Mouse (Mus musculus) CH12.LX (cell line): Measurements from ENCODE around the gene Celsr2. TPM values are rescaled to one million over a fixed set of nuclear protein-coding genes. Genes with fewer than 3 reads are reported as not detected.

Experiments
- DNase-seq: peaks from one replicate; pipeline ENCODE4 v3.0.0-alpha.2; 2013; ENCODE audit errors: extremely low read depth
- H3K27ac ChIP-seq: 2 replicates; pipeline ENCODE4 v1.5.1; 2012; ENCODE audit warnings: low read depth, mild to moderate bottlenecking, control low read depth, moderate library complexity; ENCODE audit not compliant: insufficient read depth
- H3K27me3 ChIP-seq: replicated peaks from 2 replicates; pipeline ENCODE3; 2012; ENCODE audit warnings: inconsistent platforms
- H3K36me3 ChIP-seq, 2 experiments: replicated peaks in 1 of 2; 2 replicates each; pipeline versions ENCODE3 to v1.6.1; 2012; ENCODE audit warnings: inconsistent platforms in 1 of 2, low read length in 1 of 2, mild to moderate bottlenecking in 1 of 2, mixed read lengths in 1 of 2, moderate library complexity in 1 of 2; ENCODE audit not compliant: control insufficient read depth in 1 of 2, insufficient read depth in 1 of 2
- H3K4me1 ChIP-seq, 2 experiments: 2 replicates each; pipeline ENCODE4 v1.6.1; 2012; ENCODE audit warnings: inconsistent platforms in 1 of 2, moderate library complexity in 1 of 2; ENCODE audit not compliant: insufficient read depth in 2 of 2, control insufficient read depth in 1 of 2
- H3K4me2 ChIP-seq: 2 replicates; pipeline ENCODE4 v1.6.1; 2012; ENCODE audit warnings: low read depth, mild to moderate bottlenecking, control low read depth; ENCODE audit not compliant: poor library complexity, insufficient read depth, severe bottlenecking
- H3K4me3 ChIP-seq, 3 experiments: fragments of 150-350 bp in 1 of 3; sonication (generic) in 1 of 3; replicated peaks in 1 of 3; 2 replicates each; pipeline versions ENCODE3 to v1.5.1; 2011 to 2012; ENCODE audit warnings: low read depth in 2 of 3, low read length in 2 of 3, mild to moderate bottlenecking in 2 of 3, moderate library complexity in 2 of 3, control low read depth in 1 of 3, improper control_type of control experiment in 1 of 3, inconsistent platforms in 1 of 3, mixed read lengths in 1 of 3; ENCODE audit not compliant: poor library complexity in 1 of 3
- H3K79me2 ChIP-seq: replicated peaks from 2 replicates; pipeline ENCODE4 v1.6.1; 2012; ENCODE audit warnings: mild to moderate bottlenecking, moderate library complexity; ENCODE audit not compliant: control insufficient read depth, poor library complexity, insufficient read depth, severe bottlenecking; ENCODE audit errors: extremely low read depth
- H3K9ac ChIP-seq: 2 replicates; pipeline ENCODE4 v1.6.1; 2012; ENCODE audit warnings: low read depth, mild to moderate bottlenecking, control low read depth, moderate library complexity; ENCODE audit not compliant: insufficient read depth
- H3K9me3 ChIP-seq: replicated peaks from 2 replicates; pipeline ENCODE3; 2012; ENCODE audit warnings: low read length, inconsistent platforms, mixed read lengths
- BHLHE40 ChIP-seq: IDR thresholded peaks from 2 replicates; pipeline ENCODE4 v1.6.1; 2011; ENCODE audit warnings: mild to moderate bottlenecking, low read depth, low read length, improper control_type of control experiment
- CHD1 ChIP-seq: IDR thresholded peaks from 2 replicates; pipeline ENCODE4 v1.6.1; 2012; ENCODE audit warnings: low read depth, low read length, improper control_type of control experiment, inconsistent platforms
- CHD2 ChIP-seq: IDR thresholded peaks from 2 replicates; pipeline ENCODE4 v1.6.1; 2011; ENCODE audit warnings: low read length, improper control_type of control experiment
- E2F4 ChIP-seq: IDR thresholded peaks from 2 replicates; pipeline ENCODE4 v1.6.1; 2011; ENCODE audit warnings: low read depth, low read length, improper control_type of control experiment; ENCODE audit not compliant: insufficient replicate concordance
- GABPA ChIP-seq: IDR thresholded peaks from 2 replicates; pipeline ENCODE4 v1.6.1; 2012; ENCODE audit warnings: low read depth, low read length, improper control_type of control experiment, inconsistent platforms; ENCODE audit not compliant: insufficient replicate concordance
- IRF4 ChIP-seq: IDR thresholded peaks from 2 replicates; pipeline ENCODE4 v1.6.1; 2014; ENCODE audit warnings: low read depth, mild to moderate bottlenecking, inconsistent platforms, low read length, improper control_type of control experiment
- KAT2A ChIP-seq: IDR thresholded peaks from 2 replicates; pipeline ENCODE4 v1.6.1; 2012; ENCODE audit warnings: low read length, improper control_type of control experiment, inconsistent platforms; ENCODE audit not compliant: insufficient replicate concordance
- MAFK ChIP-seq: IDR thresholded peaks from 2 replicates; pipeline ENCODE4 v1.6.1; 2011; ENCODE audit warnings: low read length, improper control_type of control experiment; ENCODE audit not compliant: insufficient replicate concordance
- MAX ChIP-seq: IDR thresholded peaks from 2 replicates; pipeline ENCODE4 v1.6.1; 2011; ENCODE audit warnings: low read length, improper control_type of control experiment
- MAZ ChIP-seq: IDR thresholded peaks from 2 replicates; pipeline ENCODE4 v1.6.1; 2012; ENCODE audit warnings: low read depth, mild to moderate bottlenecking, inconsistent platforms, low read length, improper control_type of control experiment, moderate library complexity
- MXI1 ChIP-seq: IDR thresholded peaks from 2 replicates; pipeline ENCODE4 v1.6.1; 2011; ENCODE audit warnings: mild to moderate bottlenecking, low read depth, low read length, improper control_type of control experiment
- NELFE ChIP-seq: IDR thresholded peaks from 2 replicates; pipeline ENCODE4 v1.6.1; 2011; ENCODE audit warnings: low read depth, low read length, improper control_type of control experiment
- NRF1 ChIP-seq: IDR thresholded peaks from 2 replicates; pipeline ENCODE4 v1.6.1; 2014; ENCODE audit warnings: low read depth, mild to moderate bottlenecking, inconsistent platforms, low read length, improper control_type of control experiment, moderate library complexity
- POLR2A ChIP-seq: IDR thresholded peaks from 2 replicates; pipeline ENCODE4 v1.6.1; 2011; ENCODE audit warnings: low read depth, mild to moderate bottlenecking, improper control_type of control experiment, low read length
- POLR2AphosphoS2 ChIP-seq: IDR thresholded peaks from 2 replicates; pipeline ENCODE4 v1.6.1; 2011; ENCODE audit warnings: low read depth, low read length, improper control_type of control experiment
- RAD21 ChIP-seq: IDR thresholded peaks from 2 replicates; pipeline ENCODE4 v1.6.1; 2011; ENCODE audit warnings: low read depth, mild to moderate bottlenecking, low read length, improper control_type of control experiment, moderate library complexity
- SIN3A ChIP-seq: IDR thresholded peaks from 2 replicates; pipeline ENCODE4 v1.6.1; 2012; ENCODE audit warnings: low read length, improper control_type of control experiment, inconsistent platforms
- dilution Hi-C: fragments of 300-500 bp; cut with MboI; formaldehyde crosslinking; loops from 2 replicates; pipeline ENCODE4 v1.14.3; 2020; ENCODE audit warnings: low sequenced_read_pairs; ENCODE audit not compliant: extremely low pct_unique_long_range_greater_than_20kb, extremely low pct_ligation_motif_present
- in situ Hi-C: fragments of 300-500 bp; cut with MboI; formaldehyde crosslinking; loops from 3 replicates; pipeline ENCODE4 v1.14.3; 2019; ENCODE audit warnings: low sequenced_read_pairs, low pct_ligation_motif_present, low pct_unique_long_range_greater_than_20kb, mixed read lengths
- polyA plus RNA-seq: library from polyadenylated mRNA; unstranded; fragments of >175 nt; gene quantifications from 2 replicates; pipeline ENCODE4 v1.2.1, GENCODE M21; 2012; ENCODE audit warnings: low read depth; ENCODE audit not compliant: insufficient read length
- total RNA-seq, 2 experiments: library from RNA; depleted of rRNA; stranded (reverse); fragments of 300-350 nt in 1 of 2; fragments of >200 nt in 1 of 2; gene quantifications; 2 replicates each; pipeline ENCODE4 v1.2.3; 2012 to 2014

The Celsr2 gene
- total and polyA plus RNA-seq, 3 experiments, result not detected

DNA sequence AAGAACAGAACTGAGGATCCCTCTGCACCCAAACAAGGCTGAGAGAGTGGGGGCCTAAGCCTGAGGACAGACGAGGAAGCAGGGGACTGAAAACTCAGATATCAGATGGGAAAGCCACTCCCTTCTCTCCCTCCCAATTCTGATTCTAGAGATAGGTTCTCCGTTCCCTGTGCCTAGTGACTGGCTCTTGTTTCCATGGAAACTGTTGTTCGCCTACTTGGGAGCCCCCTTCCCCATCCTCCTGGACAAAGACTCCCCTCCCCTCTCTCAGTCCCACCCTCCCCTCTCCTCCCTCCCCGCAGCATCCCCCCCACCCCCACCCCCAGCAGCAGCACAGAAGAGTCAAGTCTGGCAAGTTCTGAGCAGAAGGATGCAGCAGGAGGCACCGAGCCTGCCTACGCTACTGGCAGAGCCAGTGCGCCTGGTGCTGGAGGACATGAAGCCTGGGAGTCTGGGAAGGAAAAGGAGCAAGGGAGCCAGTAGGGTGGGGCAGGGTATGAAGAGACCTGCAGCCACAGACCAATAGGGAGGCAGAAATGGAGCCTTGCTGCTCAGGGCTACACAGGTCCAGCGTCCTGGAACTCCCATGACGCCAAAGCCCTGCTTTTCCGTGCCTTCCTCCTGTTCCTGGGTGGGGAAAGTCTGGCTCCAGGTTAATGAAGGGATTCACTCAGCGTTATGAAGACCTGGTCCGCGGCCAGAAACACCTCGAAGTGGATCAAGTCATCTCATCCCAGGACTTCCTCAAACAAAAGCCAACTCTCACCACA lies 9.6 kb downstream of the Celsr2 start:
- no peaks in the 10 kb centered on the region for H3K9me3 ChIP-seq
- dilution Hi-C loops, result no loop called here
- no peaks in the 10 kb centered on the region for H3K79me2 ChIP-seq
- H3K4me2 ChIP-seq, result no peak overlapping the region
- no peak for DNase-seq
- no peak overlapping the region for H3K9ac ChIP-seq
- H3K27me3 ChIP-seq, result peaks cover 85% of the 10 kb centered on the region
- H3K36me3 ChIP-seq, result no peaks in the 10 kb centered on the region
- H3K4me3 ChIP-seq, result no peak overlapping the region
- peaks cover 0 to 17% of the 10 kb centered on the region in 2 experiments; a peak in 3 of 4 replicates for H3K4me1 ChIP-seq
- H3K27ac ChIP-seq, result no peak overlapping the region
- in situ Hi-C loops, result loop anchor here (25.0 kb wide), 1 partner anchor 382 kb away; no protein-coding TSS in a partner anchor
- TF ChIP-seq GABPA (no peak), NELFE (no peak), CHD2 (no peak), MAX (no peak), IRF4 (no peak), MAZ (no peak), RAD21 (no peak), KAT2A (no peak), POLR2AphosphoS2 (no peak), E2F4 (no peak), MXI1 (no peak)

- H3K79me2 ChIP-seq, result no peaks in the 10 kb centered on the region
Observed at GRCm38 (mm10) chr3:108402528-108402920, 12.8 kb downstream of the Celsr2 start.

More at GRCm38 (mm10) chr3:108402528-108402920, 12.8 kb downstream of the Celsr2 start:
- in situ Hi-C loops, result loop anchor here (25.0 kb wide), 1 partner anchor 385 kb away; no protein-coding TSS in a partner anchor
- Histone ChIP-seq H3K27me3 (peaks cover 88% of the 10 kb centered on the region), H3K9me3 (no peaks in the 10 kb centered on the region), H3K27ac (no peak overlapping the region)
- dilution Hi-C loops, result no loop called here
- DNase-seq, result no peak
- TF ChIP-seq BHLHE40 (no peak), MAZ (no peak), NRF1 (no peak), CHD1 (no peak), POLR2A (no peak), SIN3A (no peak), MAFK (no peak)
- TF ChIP-seq, all 38 proteins: peak for 0
- Histone ChIP-seq H3K36me3 (no peaks in the 10 kb centered on the region), H3K4me3 (no peak overlapping the region), H3K4me1 (peaks cover 2 to 17% of the 10 kb centered on the region in 2 experiments), H3K4me2 (no peak overlapping the region), H3K9ac (no peak overlapping the region)
